Mouse (Mus musculus): ENCODE measurements at regions not wholly inside any gene's neighbourhood (a gene's known extent, or its start where the extent isn't known, plus 50 kb on each side); places are given as distances from the start of the nearest gene placed in this dataset.

DNA sequence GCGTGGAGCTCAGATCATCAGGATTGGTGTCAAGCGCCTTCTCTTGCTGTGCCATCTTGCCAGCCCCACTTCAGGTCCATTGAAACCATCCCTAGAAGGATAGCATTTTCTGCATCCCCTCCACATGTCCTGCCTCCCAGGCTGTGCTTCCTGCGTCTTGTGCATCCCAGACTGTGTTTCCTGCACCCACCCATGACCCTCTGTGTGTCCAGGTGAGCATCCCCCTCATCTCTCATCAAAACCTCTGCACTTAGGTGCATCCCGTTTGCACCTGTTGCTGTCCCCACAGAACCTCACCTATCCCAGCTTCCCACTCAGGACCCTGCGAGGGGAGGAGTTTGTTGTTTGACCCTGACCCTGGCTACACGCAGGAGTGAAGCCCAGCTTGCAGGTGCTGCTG lies 251.8 kb upstream of the Kcnab2 start:
- DNase-seq (ENCODE audit: low spot score): no peak

DNA sequence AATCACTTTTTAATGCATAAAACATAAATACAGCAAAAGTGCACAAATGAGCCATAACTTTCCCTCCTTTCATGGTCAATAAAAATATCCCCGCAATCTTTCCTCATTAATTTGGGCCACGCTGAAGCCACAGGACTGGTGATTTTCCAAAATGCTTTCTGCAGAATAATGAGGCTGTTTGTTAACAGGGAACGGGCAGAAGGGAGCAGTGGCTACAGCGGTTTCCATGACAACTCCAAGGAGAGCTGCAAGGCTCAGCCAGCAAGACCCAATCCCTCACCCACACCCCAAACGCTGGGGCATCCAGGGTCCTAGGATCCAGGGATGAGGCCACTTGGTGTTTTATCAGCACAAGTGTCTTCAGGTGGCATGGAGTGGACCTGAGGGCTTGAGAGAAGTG lies 248.2 kb upstream of the Kcnab2 start:
- peak; percentile 11 for DNase-seq (ENCODE audit: low spot score)

DNA sequence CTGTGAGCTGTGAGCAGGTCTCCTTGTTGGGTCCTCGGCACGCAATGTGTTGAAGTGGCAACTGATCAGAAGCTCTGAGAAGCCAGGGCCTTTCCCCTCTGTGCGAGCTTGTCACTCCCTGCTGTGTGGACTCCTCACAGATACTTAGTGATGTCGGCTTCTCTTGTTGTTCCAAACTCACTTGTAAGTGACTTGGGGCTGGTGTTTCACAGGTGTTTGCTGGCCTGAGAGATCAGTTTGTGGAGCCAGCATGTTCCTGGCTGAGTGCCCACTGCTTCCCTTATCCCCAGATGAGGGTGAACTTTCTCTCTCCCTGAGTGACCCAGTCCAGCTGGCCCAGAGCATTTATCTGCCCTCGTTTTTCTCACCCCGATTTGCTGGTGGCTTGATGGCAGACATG lies 247.8 kb upstream of the Kcnab2 start:
- peak; percentile 10 for DNase-seq (ENCODE audit: low spot score)

DNA sequence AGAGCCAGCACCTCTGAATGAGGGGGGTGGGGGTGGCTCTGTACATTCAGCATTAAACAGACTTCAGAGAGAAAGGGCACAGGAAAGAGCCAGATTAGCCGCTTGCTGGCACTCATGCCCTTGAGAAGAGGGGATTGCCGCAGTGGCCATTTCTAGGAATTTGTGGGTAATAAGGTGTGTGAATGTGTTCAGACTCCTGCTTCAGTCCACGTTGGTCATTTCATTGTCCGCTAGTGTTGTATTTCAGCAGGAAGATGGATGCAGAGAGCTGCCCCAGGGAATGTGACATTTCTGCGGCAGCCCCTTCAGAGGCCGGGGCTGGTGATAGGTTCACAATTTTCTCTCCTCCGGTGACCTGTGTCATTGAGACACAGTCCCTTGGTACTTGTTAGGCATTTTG lies 247.1 kb upstream of the Kcnab2 start:
- DNase-seq (ENCODE audit: low spot score): no peak

DNA sequence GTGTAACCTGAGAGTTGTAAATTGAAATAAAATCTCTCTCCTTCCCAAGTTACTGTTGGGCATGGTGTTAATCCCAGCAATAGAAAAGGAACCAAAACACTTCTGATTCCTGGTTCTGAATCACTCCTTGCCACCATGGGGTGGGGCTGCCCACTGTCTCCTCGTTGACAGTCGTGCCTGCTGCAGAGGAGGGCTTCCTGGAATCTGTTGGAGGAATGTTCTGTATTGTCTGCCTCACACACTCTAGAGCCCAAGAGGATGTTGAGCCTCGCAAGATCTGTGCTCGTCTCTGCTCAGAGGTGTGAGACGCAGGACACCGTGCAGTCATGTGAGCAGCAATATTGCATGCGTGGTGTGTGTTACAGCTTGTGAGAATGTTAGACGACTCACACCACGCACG lies 246.4 kb upstream of the Kcnab2 start:
- no peak for DNase-seq (ENCODE audit: low spot score)

DNA sequence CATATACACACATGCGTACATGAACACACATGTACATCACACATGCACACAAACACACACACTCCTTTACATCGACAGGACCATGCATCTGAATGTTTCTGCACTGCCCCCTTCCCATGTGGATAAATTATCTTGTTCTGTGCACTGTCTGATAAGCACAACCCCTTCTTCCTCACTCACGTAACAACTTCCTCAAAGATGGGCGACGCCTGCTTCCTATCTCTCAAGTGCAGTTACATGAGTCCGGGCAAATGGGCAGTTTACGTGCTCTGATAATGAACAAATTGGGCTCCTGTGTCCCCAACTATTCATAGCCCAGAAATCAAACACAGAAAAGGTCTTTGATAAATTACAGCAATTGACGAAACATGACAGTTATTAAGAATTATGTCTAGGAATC lies 242.9 kb upstream of the Kcnab2 start:
- DNase-seq (ENCODE audit: low spot score): no peak

DNA sequence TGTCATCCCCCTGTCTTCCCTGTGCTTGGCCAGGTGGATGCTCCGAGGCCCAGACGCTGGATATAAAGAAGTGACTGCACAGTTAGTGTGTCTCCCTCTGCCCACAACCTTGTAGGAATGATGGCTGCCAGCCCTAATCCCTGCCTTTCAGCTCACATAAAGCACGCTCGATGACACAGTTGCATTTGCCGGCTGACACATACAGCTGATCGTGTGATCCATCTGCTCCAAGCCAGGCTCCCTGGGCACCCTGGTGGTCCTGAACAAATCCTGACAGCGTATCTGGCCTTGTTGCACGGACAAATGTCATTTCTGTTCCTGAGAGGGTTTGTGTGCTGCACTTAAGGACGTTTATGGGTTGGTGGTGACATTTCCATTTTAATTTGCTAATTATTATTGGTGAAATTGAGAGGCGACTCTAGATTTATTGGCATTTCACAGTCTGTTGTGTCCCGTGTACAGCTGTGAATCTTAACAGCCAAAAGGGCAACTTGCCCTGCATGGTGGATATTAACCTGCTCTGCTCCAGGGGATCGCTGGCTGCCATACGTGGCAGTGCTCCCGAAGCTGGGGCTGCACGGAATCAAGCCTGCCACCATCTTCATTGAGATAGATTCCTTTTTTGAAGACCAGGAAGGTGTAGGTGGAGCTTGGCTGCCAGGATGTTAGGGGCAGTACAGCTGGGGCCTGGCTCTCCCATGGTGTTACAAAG lies 241.9 kb upstream of the Kcnab2 start:
- DNase-seq (ENCODE audit: low spot score): no peak

DNA sequence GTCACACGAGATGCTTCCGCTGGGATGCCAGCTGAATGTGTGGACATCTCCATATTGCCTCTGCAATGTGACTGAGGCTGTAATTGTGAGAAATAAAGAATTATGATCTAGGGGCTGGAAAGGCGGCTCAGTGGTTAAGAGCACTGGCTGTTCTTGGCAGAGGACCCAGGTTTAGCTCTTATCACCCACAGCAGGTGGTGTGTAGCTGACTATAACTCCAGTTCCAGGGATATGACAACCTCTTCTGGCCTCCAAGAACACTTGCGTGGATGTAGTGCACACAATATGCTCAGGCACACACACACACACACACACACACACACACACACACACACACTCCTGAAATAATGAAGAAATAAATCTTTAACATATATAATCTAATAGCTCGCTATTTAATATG lies 232.7 kb upstream of the Kcnab2 start:
- no peak for DNase-seq (ENCODE audit: low spot score)

DNA sequence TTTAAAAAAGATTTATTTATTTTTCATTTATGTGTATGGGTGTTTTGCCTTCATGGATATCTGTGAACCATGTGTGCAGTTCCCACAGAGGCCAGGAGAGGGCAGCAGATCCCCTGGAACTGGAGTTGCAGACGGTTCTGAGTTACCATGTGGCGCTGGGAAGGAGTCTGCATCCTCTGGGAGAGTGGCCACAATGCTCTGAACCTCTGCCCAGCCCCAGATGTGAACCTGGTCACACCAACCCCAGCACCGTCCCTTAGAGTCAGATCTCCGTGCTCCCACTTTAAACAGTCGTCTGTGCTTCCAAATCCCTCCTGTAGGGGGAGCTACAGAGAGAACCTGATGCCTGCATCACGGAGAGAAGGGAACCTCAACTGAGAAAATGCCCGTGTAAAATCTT lies 222.5 kb upstream of the Kcnab2 start:
- no peak for DNase-seq (ENCODE audit: low spot score)

DNA sequence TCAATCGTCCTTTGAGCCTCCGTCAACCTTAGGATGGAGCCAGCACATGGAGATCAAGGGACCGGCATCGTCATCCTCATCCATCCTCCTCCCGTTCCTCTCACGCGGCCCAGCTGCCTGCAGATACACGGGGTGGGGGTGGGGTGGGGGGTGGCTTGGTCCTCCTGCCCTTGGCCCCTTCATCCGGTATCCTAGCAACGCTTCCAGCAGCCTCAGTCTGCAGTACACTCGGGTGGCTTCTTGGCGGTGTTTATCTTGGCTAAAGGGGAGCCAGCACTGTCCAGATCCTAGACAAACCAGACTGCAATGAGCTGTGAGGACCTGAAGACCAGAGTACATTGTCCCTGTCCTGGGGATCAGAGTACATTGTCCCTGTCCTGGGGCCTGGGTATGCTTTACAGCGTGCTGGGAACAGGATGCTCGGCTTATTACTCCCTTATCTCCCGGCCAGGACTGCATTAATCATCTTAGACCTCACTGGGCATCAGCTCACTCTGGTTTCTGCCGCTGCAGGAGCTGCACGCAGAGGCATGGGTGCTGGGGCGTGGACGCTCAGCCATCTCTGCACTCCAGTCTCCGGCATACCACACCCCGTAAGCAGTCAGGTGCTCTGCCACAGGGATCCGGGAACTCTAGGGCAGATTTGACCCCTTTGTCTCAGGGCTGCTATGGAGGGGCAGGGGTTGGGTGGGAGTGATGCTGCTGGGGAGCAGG lies 219.7 kb upstream of the Kcnab2 start:
- peak; percentile 18 for DNase-seq (ENCODE audit: low spot score)

DNA sequence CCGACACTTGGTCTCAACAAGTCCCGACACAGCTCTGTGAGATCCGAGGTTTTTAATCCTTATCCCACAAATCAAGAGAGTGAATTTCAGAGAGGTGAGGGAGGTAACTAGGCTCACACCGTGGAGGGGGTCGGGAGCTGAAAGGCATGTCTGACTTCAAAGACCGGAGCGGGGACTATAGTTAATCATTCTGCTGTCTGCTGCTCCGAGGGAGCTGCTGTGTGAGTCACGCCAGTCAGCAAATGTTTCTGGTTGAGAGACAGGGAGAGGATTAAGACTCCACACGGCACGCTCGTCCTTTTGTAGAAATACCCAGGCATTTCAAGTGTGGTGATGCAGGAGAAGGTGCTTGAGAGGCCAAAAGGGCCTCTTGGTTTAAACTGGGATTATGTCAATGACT lies 214.1 kb upstream of the Kcnab2 start:
- no peak for DNase-seq (ENCODE audit: low spot score)

DNA sequence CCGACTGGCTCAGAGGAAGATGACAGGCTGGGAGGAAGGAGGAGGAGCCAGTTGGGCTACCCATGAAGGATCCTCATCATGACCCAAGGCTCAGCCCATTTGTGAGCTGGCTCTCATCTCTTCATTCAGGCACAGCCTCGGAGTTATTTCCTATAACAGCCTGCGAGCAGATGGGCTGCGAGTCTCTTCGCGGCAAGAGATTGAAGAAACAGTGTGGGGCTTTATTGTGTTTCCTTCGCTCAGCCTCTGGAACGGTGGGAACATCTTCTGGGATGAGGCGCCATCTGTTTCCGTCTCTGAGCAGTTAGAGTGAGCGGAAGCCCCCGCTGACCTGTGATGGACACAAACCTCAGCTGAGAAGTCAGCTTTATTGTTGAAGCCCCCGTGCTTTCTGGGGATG lies 213.6 kb upstream of the Kcnab2 start:
- DNase-seq (ENCODE audit: low spot score): peak; percentile 16

DNA sequence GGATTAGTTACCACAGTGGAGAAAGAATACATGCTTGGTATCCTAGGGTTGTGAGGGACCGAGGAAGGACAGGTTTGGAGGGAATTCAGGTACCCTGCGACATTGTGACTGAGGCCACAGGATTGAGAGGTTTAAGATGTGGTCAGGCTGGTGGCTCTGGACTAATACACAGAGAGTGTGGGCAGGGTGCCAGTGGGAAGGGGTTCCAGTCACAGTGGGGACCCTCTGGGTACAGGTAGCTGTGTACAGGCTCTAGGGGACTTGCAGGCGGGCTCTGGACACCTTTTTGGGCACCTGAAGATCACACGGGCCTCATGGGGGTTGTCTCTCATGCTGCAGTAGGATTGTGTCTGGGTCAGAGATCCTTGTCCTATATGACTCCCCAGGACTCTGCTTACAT lies 213.1 kb upstream of the Kcnab2 start:
- no peak for DNase-seq (ENCODE audit: low spot score)

DNA sequence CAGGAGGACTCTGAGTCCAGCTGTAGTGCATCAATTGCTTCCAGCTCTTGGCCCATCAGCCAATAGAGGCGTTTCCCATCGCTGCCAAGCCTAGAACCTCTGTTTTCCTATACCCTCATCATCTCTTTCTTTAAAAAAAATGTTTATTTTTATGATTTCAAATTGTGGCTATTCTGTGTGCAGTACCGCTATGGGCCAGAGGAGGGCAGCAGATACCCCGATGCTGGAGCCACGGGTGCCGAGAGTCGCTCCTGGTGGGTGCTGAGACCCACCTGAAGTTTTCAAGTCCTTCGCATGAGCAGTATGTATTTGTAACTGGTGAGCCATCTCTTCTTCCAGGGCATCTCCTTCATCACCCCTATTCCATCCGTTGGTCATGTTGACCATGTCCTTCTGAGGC lies 212.2 kb upstream of the Kcnab2 start:
- DNase-seq (ENCODE audit: low spot score): no peak

DNA sequence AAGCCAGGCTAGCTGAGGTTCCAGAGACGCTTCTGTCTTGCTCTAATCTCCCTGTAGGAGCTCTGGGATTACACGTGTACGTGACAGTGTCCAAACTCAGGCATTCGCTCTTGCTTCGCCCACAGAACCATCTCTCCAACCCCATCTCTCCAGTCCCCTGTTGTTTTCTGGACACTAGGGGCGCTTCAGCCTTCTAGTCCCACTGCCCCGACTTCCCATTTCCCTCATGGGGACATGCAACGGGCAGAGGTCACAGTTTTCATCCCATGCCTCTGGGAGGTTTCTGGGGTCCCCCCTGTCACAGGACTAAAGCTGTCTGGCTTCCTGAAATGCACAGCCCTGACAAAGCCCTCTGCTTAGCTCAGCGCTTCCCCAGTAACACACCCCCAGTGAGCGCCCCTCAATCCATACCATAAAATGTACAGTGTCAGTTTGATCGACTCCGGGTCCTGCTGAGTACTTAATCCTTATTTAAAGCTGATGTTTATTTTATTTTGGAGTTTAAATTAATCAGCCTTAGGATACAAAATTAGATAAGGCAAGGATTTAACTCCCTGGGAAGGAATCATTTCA lies 208.9 kb upstream of the Kcnab2 start:
- no peak for DNase-seq (ENCODE audit: low spot score)

DNA sequence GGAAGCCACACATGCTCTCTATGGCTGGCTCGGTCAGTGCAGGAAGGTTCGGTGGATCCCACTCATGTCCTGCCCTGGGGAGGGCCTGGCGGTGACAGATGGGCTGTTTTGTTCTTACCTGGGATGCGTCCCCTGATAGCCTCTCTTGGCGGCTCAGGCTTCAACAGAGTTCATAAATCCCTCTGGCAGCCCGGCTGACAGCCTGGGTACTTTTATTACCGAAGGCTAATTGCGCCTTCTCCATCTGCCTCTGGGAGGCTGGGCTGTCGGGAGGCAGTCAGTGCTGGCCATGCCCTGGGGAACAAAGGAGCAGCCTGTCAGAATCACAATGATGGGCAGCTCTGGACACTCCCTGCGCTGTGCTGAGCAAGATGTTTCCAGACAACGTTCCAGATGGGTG lies 196.5 kb upstream of the Kcnab2 start:
- DNase-seq (ENCODE audit: low spot score): no peak

DNA sequence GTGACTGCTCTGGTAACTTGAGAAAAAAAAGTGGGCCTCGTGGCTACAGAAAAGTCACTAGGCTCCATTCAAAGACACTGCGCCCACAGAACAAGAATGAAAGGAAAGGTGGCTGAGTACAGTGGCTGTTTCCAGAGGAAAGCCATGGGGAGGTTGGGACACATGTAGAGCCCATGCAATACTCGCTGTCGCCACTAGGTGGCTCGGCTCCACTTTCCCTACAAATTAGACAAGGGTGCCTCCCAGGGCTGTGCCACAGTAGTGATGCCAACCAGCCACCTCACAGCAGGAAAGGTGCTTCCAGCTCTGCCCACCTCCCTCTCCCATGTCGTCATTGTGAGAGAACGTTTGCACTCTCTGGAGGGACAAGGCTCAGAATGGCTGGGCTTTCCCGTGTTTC lies 185.8 kb upstream of the Kcnab2 start:
- DNase-seq (ENCODE audit: low spot score): peak; percentile 15

DNA sequence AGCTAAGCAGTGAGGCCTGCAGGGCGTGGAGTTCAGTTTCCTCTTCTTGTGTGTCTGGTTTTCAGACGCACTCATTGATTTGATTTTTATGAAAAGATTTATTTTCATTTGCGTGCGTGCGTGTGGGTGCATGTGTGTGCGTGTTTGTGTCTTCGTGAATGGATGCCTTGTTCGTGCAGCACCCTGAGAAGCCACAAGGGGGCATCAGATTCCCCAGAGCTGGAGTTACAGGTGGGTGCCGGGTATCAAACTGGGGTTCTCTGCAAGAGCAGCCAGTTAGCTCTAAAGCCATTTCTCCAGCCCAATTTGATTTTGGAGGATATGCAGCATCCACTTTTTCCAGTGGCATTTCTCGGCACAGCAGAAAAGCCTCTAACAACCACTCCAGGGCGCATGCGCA lies 185.4 kb upstream of the Kcnab2 start:
- no peak for DNase-seq (ENCODE audit: low spot score)

DNA sequence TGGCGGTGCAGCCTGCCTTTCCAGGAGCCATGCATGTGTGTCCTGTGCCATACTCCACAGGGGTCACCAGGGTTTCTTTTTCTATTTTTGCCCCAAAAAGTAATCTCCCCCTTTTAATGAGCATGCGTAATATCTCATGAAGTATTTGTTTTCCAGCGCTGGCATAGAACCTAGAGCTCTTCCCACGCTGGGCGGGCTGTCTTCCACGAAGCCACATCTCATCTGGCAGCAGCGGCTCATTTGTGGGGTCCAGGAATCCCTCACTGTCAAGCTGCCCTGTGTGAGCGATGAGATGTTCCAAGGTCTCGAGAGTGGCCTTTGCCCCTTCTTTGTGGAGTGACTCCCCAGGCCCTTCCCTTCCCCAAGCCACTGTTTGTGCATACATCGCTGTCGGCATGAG lies 184.8 kb upstream of the Kcnab2 start:
- DNase-seq (ENCODE audit: low spot score): peak; percentile 35

DNA sequence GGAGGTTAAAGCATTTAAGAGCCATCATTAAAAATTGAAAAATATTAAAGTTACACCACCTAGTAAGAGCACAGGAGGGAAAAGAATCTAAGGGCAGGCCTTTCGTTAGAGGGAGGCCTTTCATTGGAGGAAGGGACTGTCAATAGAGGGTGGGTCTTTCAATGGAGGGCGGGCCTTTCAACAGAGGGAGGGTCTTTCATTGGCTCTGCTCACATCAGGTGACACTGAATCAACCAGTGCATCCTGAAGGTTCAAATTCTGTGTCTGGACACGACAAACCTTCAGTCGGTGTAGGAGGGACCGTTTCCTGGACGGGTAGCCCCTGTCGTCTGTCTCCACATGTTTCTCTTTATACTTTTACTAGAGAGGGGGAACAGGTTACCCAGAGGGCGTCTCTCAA lies 172.5 kb upstream of the Kcnab2 start:
- no peak for DNase-seq (ENCODE audit: low spot score)

DNA sequence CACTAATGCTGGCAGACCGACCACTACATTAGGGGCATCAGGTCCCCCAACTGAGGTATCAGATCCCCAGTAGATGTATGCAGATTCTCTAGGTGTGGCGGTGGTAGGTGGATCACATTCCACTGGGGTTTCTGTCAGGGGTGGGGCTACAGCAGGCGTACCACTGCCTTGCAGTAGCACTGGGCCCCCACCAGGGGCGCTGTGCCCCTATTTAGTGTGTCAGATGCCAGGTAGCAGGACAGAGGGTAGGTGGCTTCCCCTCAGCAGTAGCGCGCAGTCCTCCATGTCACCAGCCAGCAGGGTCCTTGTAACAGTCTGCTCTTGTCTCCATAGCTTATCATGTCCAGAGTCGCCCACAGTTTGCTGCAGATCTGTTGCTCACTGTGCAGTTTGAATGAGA lies 169.9 kb upstream of the Kcnab2 start:
- DNase-seq (ENCODE audit: low spot score): peak; percentile 35

DNA sequence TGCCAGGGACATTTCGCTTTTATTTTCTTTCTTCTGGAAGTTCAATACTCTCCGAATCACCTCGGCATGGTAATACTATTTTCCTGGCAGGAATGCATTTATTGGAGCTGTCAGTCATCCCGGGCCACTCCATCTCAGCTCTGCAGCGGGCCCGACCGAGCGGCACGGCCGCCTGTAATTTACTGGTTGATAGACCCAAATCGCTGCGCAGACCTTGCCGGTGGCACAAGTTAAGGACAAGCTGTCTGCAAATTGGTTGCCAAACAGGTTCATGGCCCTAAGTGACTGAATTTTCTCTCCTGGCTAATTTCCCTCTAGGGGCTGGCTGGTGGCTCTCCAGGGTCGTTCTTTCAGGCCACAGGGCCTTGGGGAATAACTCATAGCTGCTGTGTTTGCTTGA lies 169.4 kb upstream of the Kcnab2 start:
- no peak for DNase-seq (ENCODE audit: low spot score)

DNA sequence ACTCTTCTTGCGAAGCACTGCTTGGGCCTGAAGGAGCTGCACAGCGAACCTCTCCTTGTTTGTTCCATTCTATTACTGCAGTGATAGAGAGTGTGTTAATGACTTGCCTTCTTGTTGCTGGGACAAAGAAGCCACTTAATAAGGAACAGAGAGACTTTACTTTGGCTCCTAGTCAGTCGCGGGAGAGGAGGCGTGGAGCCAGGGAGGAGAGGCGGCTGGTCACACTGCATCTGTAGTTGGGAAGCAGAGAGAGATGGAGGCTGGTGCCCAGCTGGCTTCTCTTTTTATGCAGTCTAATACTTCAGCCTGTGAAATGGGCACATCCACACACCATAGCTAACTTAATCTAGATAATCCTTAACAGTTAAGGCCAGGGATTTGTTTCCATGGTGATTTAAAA lies 159.4 kb upstream of the Kcnab2 start:
- DNase-seq (ENCODE audit: low spot score): no peak

DNA sequence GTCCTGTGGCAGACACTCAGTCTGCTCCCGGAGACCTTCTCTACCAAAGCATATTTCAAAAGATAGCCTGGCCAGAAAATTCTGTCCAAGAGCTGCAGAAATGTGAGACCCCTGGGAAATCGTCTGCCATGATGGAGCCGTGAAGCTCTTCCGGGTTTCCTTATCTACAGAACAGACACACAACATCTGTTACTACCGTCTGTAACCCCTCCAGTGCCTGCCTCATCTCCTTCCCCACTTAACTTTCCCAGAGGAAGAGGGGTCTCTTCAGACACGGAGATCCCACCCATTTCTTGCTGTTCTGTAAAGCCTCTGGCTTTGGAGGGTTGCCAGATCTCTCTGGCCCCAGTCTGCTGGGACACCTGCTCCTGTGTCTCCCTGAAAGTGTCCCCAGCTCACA lies 156.2 kb upstream of the Kcnab2 start:
- DNase-seq (ENCODE audit: low spot score): no peak

Measured in layer of hippocampus, adult 11-12 months (tissue).